Mouse (Mus musculus): Measurements from ENCODE around the gene Pus7l. TPM values are rescaled to one million over a fixed set of nuclear protein-coding genes. Genes with fewer than 3 reads are reported as not detected.

Gene Pus7l
- 5.2 and 6.2 TPM in 2 replicates for polyA plus RNA-seq (2014; fragmentation: Nextera tagmentation; extraction: Ambion mirVana)

- Histone ChIP-seq H3K9me3 (replicated peaks; ENCODE audit: control insufficient read depth, low read length) (no peaks in the 10 kb centered on the region), H3K4me3 (ENCODE audit: low read depth, low read length) (peak within 1 kb of the TSS; percentile 62), H3K27me3 (replicated peaks; ENCODE audit: control insufficient read depth, insufficient read depth, low read length) (no peaks in the 10 kb centered on the region), H3K36me3 (ENCODE audit: control insufficient read depth, insufficient read depth, low read length) (no peaks in the 10 kb centered on the region), H3K4me2 (ENCODE audit: low read length) (peak within 1 kb of the TSS; percentile 72), H3K27ac (ENCODE audit: low read depth, low read length) (no peak within 1 kb of the TSS), H3K4me1 (ENCODE audit: control insufficient read depth, insufficient read depth, low read length) (peaks cover 5% of the 10 kb centered on the region; the same call in 1 of the 2 replicates), H3K9ac (ENCODE audit: low read length) (peak within 1 kb of the TSS; percentile 67)
- ATAC-seq (peak; percentile 99), DNase-seq (ENCODE audit: low spot score) (peak; percentile 97)
- WGBS: under 1% methylated on average over 45 of the region's 45 CpGs
Observed at GRCm38 (mm10) chr15:94543409-94544051, at the start of gene Pus7l, which contains the start of gene Irak4. Gene Pus7l (minus strand): TSS chr15:94543547. Gene Irak4 (plus strand): TSS chr15:94543643.

GRCm38 (mm10) chr15:94591356-94591755 lies 48.0 kb upstream of the Pus7l start:
- no peak for DNase-seq (ENCODE audit: low spot score)
- ATAC-seq: no peak
- H3K9me3 ChIP-seq (replicated peaks; ENCODE audit: control insufficient read depth, low read length): no peaks in the 10 kb centered on the region
- peaks cover 2% of the 10 kb centered on the region; the same call in 1 of the 2 replicates for H3K4me1 ChIP-seq (ENCODE audit: control insufficient read depth, insufficient read depth, low read length)
- H3K27me3 ChIP-seq (replicated peaks; ENCODE audit: control insufficient read depth, insufficient read depth, low read length): no peaks in the 10 kb centered on the region
- 92% methylated on average over 4 of the region's 4 CpGs for WGBS
- H3K4me3 ChIP-seq (ENCODE audit: low read depth, low read length): no peak overlapping the region
- H3K27ac ChIP-seq (ENCODE audit: low read depth, low read length): no peak overlapping the region
- no peaks in the 10 kb centered on the region for H3K36me3 ChIP-seq (ENCODE audit: control insufficient read depth, insufficient read depth, low read length)
- H3K9ac ChIP-seq (ENCODE audit: low read length): no peak overlapping the region
- H3K4me2 ChIP-seq (ENCODE audit: low read length): no peak overlapping the region

- ATAC-seq (peak; percentile 16; the same call in 1 of the 2 replicates), DNase-seq (ENCODE audit: low spot score) (no peak)
- Histone ChIP-seq H3K27ac (ENCODE audit: low read depth, low read length) (no peak overlapping the region), H3K4me1 (ENCODE audit: control insufficient read depth, insufficient read depth, low read length) (peaks cover 2% of the 10 kb centered on the region; the same call in 1 of the 2 replicates), H3K4me2 (ENCODE audit: low read length) (peak overlapping the region; percentile 45), H3K27me3 (replicated peaks; ENCODE audit: control insufficient read depth, insufficient read depth, low read length) (no peaks in the 10 kb centered on the region), H3K9me3 (replicated peaks; ENCODE audit: control insufficient read depth, low read length) (no peaks in the 10 kb centered on the region), H3K9ac (ENCODE audit: low read length) (peak overlapping the region; percentile 22), H3K36me3 (ENCODE audit: control insufficient read depth, insufficient read depth, low read length) (peaks cover 3% of the 10 kb centered on the region; the same call in 1 of the 2 replicates), H3K4me3 (ENCODE audit: low read depth, low read length) (peak overlapping the region; percentile 95)
- WGBS: 12% methylated on average over 8 of the region's 8 CpGs
Observed at GRCm38 (mm10) chr15:94590083-94590482, 46.7 kb upstream of the Pus7l start.

DNA sequence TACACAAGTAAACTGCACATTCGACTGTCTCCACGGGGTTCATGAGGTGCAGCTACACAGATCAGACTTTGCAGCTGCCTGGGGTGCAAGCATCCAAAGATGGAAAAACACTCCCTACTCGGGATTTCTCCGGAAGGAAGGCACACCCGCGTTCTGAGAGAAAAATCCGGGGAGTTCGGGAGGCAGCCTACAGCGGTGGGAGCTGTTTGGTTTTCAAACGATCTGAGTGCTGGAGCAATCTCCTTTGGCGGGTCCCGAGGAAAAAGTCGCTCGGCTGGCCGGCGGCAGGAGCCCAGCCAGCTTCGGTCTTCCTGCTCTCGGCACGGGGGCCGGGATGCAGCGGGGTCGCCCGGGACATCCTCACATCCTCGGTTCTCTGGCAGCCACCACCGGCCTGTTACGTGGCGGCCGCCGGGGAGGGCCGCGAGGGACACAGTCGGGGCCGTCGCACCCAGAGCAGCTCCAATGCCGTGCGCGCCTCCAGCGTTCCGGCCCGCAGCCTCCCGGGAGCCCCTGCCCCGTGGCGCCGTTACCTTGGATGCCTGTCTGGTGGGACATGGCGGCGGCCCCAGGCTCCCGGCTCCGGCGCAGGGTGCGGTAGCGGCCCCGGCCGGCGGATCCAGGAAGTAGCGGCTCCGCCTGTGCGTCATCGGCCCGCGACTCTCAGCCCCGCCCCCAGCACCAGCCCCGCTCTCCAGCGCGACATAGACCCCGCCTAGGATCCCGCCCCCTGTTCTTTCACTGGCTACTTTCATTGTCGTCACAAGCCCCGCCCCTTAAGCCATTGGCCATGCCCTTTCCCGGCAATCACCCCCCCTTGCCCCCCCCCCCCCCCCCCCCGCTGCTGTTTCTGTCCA lies 46.1 kb upstream of the Pus7l start, which contains the start of gene Twf1:
Gene Twf1 (minus strand): TSS at position 671 of the 857 bp plus-strand sequence.
- Histone ChIP-seq H3K4me3 (ENCODE audit: low read depth, low read length) (peak within 1 kb of the TSS; percentile 95), H3K9me3 (replicated peaks; ENCODE audit: control insufficient read depth, low read length) (no peaks in the 10 kb centered on the region), H3K4me1 (ENCODE audit: control insufficient read depth, insufficient read depth, low read length) (peaks cover 2% of the 10 kb centered on the region; the same call in 1 of the 2 replicates), H3K36me3 (ENCODE audit: control insufficient read depth, insufficient read depth, low read length) (peaks cover 9% of the 10 kb centered on the region), H3K27me3 (replicated peaks; ENCODE audit: control insufficient read depth, insufficient read depth, low read length) (no peaks in the 10 kb centered on the region), H3K4me2 (ENCODE audit: low read length) (peak within 1 kb of the TSS; percentile 71), H3K9ac (ENCODE audit: low read length) (peak within 1 kb of the TSS; percentile 90), H3K27ac (ENCODE audit: low read depth, low read length) (peak within 1 kb of the TSS; percentile 86)
- ATAC-seq (peak; percentile 100), DNase-seq (ENCODE audit: low spot score) (peak; percentile 99)
- WGBS: under 1% methylated on average over 62 of the region's 70 CpGs

- Histone ChIP-seq H3K9ac (ENCODE audit: low read length) (no peak overlapping the region), H3K36me3 (ENCODE audit: control insufficient read depth, insufficient read depth, low read length) (peaks cover 23% of the 10 kb centered on the region), H3K4me1 (ENCODE audit: control insufficient read depth, insufficient read depth, low read length) (peaks cover 2% of the 10 kb centered on the region; the same call in 1 of the 2 replicates), H3K4me2 (ENCODE audit: low read length) (peak overlapping the region; percentile 71; the same call in 1 of the 2 replicates), H3K4me3 (ENCODE audit: low read depth, low read length) (peak overlapping the region; percentile 95; the same call in 1 of the 2 replicates), H3K27ac (ENCODE audit: low read depth, low read length) (no peak overlapping the region), H3K9me3 (replicated peaks; ENCODE audit: control insufficient read depth, low read length) (no peaks in the 10 kb centered on the region), H3K27me3 (replicated peaks; ENCODE audit: control insufficient read depth, insufficient read depth, low read length) (no peaks in the 10 kb centered on the region)
- WGBS: 87% methylated on average over 9 of the region's 9 CpGs
- ATAC-seq (no peak), DNase-seq (ENCODE audit: low spot score) (no peak)
Observed at GRCm38 (mm10) chr15:94587826-94588715, 44.7 kb upstream of the Pus7l start.

DNA sequence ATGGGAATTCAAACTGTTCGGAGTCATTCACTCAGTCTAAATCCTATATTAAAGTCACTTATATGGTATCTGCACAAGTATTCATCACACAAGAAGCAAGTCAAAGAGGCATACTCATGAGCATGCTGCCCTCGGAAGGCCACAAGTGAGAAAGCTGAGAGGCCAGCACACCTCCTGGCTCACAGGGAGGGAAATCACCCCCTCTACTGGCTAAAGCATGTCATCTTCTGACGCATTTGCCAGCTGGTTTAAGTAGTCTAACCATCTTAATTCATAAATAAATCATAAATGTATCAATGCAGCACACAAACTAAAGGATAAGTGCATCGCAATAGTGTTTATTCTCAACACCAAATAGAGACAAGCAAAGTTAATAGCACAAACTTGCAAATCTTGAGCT lies 41.4 kb upstream of the Pus7l start:
- H3K9ac ChIP-seq (ENCODE audit: low read length): no peak overlapping the region
- ATAC-seq (no peak), DNase-seq (ENCODE audit: low spot score) (no peak)
- H3K27ac ChIP-seq (ENCODE audit: low read depth, low read length): no peak overlapping the region
- H3K4me1 ChIP-seq (ENCODE audit: control insufficient read depth, insufficient read depth, low read length): peaks cover 2% of the 10 kb centered on the region; the same call in 1 of the 2 replicates
- no peaks in the 10 kb centered on the region for H3K27me3 ChIP-seq (replicated peaks; ENCODE audit: control insufficient read depth, insufficient read depth, low read length)
- H3K9me3 ChIP-seq (replicated peaks; ENCODE audit: control insufficient read depth, low read length): no peaks in the 10 kb centered on the region
- no peak overlapping the region for H3K4me3 ChIP-seq (ENCODE audit: low read depth, low read length)
- H3K4me2 ChIP-seq (ENCODE audit: low read length): no peak overlapping the region
- 90% methylated on average over 4 of the region's 4 CpGs for WGBS
- peaks cover 54% of the 10 kb centered on the region for H3K36me3 ChIP-seq (ENCODE audit: control insufficient read depth, insufficient read depth, low read length)

- Histone ChIP-seq H3K4me2 (ENCODE audit: low read length) (no peak overlapping the region), H3K4me1 (ENCODE audit: control insufficient read depth, insufficient read depth, low read length) (no peaks in the 10 kb centered on the region; the same call in 1 of the 2 replicates), H3K27ac (ENCODE audit: low read depth, low read length) (no peak overlapping the region), H3K27me3 (replicated peaks; ENCODE audit: control insufficient read depth, insufficient read depth, low read length) (no peaks in the 10 kb centered on the region), H3K9me3 (replicated peaks; ENCODE audit: control insufficient read depth, low read length) (no peaks in the 10 kb centered on the region), H3K9ac (ENCODE audit: low read length) (no peak overlapping the region), H3K4me3 (ENCODE audit: low read depth, low read length) (no peak overlapping the region), H3K36me3 (ENCODE audit: control insufficient read depth, insufficient read depth, low read length) (peaks cover 65% of the 10 kb centered on the region)
- DNase-seq (ENCODE audit: low spot score) (no peak), ATAC-seq (no peak)
- WGBS: 92% methylated on average over 10 of the region's 10 CpGs
Observed at GRCm38 (mm10) chr15:94583153-94583552, 39.8 kb upstream of the Pus7l start.

- Histone ChIP-seq H3K27me3 (replicated peaks; ENCODE audit: control insufficient read depth, insufficient read depth, low read length) (no peaks in the 10 kb centered on the region), H3K27ac (ENCODE audit: low read depth, low read length) (no peak overlapping the region), H3K4me3 (ENCODE audit: low read depth, low read length) (no peak overlapping the region), H3K36me3 (ENCODE audit: control insufficient read depth, insufficient read depth, low read length) (peaks cover 67% of the 10 kb centered on the region), H3K9me3 (replicated peaks; ENCODE audit: control insufficient read depth, low read length) (no peaks in the 10 kb centered on the region), H3K4me2 (ENCODE audit: low read length) (no peak overlapping the region), H3K4me1 (ENCODE audit: control insufficient read depth, insufficient read depth, low read length) (no peaks in the 10 kb centered on the region), H3K9ac (ENCODE audit: low read length) (no peak overlapping the region)
- WGBS: 24% methylated on average over 7 of the region's 7 CpGs
- DNase-seq (ENCODE audit: low spot score): no peak
- ATAC-seq: no peak
Observed at GRCm38 (mm10) chr15:94582000-94582593, 38.8 kb upstream of the Pus7l start.

Data from forebrain, embryonic 14.5 days (tissue).